Mouse (Mus musculus) megakaryocyte, embryonic 14.5 days (primary cell): ENCODE data around the gene Syce3.

Source experiments
- FLI1 ChIP-seq: IDR thresholded peaks from 2 replicates; pipeline ENCODE4 v1.6.1; 2012; ENCODE audit warnings: low read length, inconsistent platforms, mixed read lengths
- GATA1 ChIP-seq: IDR thresholded peaks from 3 replicates; pipeline ENCODE4 v1.6.1; 2012; ENCODE audit warnings: mixed read lengths, low read length, inconsistent platforms, borderline replicate concordance

- TF ChIP-seq FLI1 = no peak
- no peak for TF ChIP-seq GATA1
These were observed 59.9 kb downstream of the Syce3 start for GRCm38 (mm10) chr15:89350447-89350846.
